Mouse (Mus musculus) hematopoietic stem cell, adult 5-6 weeks (primary cell): ENCODE measurements around the gene Spon2. TPM values are rescaled to one million over a fixed set of nuclear protein-coding genes. Genes with fewer than 3 reads are reported as not detected.

ENCODE experiments used
- ATAC-seq, 2 experiments: fragments of 125-278 bp in 1 of 2; replicated peaks in 1 of 2; 2 replicates each; pipeline ENCODE4 v1.8.0; 2016 to 2017; ENCODE audit warnings: inconsistent platforms in 2 of 2, mild to moderate bottlenecking in 2 of 2, moderate number of reproducible peaks in 2 of 2, low read depth in 1 of 2, moderate TSS enrichment in 1 of 2; ENCODE audit not compliant: low FRiP score in 2 of 2, poor library complexity in 2 of 2, severe bottlenecking in 2 of 2, insufficient read depth in 1 of 2, low TSS enrichment in 1 of 2
- total RNA-seq: library from RNA; stranded (forward); fragments of 172-1452, 232-1000 nt; gene quantifications from 2 replicates; pipeline ENCODE4 v1.2.3, GENCODE M21; 2017

The Spon2 gene
- total RNA-seq, 1 experiment from 2014 or later = 0.99 TPM

- peak; percentile 7 to 25; a peak in 2 of 4 replicates for ATAC-seq
These were observed 24.7 kb downstream of the Spon2 start for GRCm38 (mm10) chr5:33193567-33193966.

Other genes with a start within 250 kb of the Spon2 start
- gene Ywhah, start 199.6 kb downstream of the Spon2 start, total RNA-seq = 127 and 167 TPM in 2 replicates
- gene Slc5a1, start 114.2 kb downstream of the Spon2 start, total RNA-seq = not detected in 2 replicates
- 143 and 146 TPM in 2 replicates for gene Ctbp1, start 56.5 kb upstream of the Spon2 start, total RNA-seq
- 240 and 243 TPM in 2 replicates for gene Maea, start 117.1 kb upstream of the Spon2 start, total RNA-seq
- gene Uvssa, start 160.1 kb upstream of the Spon2 start, total RNA-seq = 10.0 and 14.9 TPM in 2 replicates
- gene Nkx1-1, start 215.5 kb upstream of the Spon2 start, total RNA-seq = not detected in 2 replicates